Mouse (Mus musculus) limb, embryonic 13.5 days (tissue): ENCODE results near the gene Sdk2. TPM values are rescaled to one million over a fixed set of nuclear protein-coding genes. Genes with fewer than 3 reads are reported as not detected.
A peak's percentile ranks its signal among the peaks of the same experiment; 100 is the strongest.

Experiments
- ATAC-seq: fragments of 200-750 bp; cut with Nextera tagmentation; 2 replicates; pipeline ENCODE4 v1.8.0; 2017; ENCODE audit warnings: low read depth, moderate number of reproducible peaks, moderate TSS enrichment; ENCODE audit not compliant: low FRiP score
- H3K27ac ChIP-seq: fragments of 300-500 bp; sonication (generic); 2 replicates; pipeline ENCODE4 v1.5.1; 2015; ENCODE audit warnings: inconsistent platforms, mild to moderate bottlenecking, moderate library complexity
- H3K27me3 ChIP-seq: fragments of 300-500 bp; sonication (generic); 2 replicates; pipeline ENCODE4 v1.6.1; 2015; ENCODE audit warnings: mild to moderate bottlenecking, inconsistent platforms
- H3K36me3 ChIP-seq: fragments of 300-500 bp; sonication (generic); 2 replicates; pipeline ENCODE4 v1.6.1; 2015; ENCODE audit warnings: inconsistent platforms, mild to moderate bottlenecking, moderate library complexity
- H3K4me1 ChIP-seq: fragments of 300-500 bp; sonication (generic); 2 replicates; pipeline ENCODE4 v1.6.1; 2015; ENCODE audit warnings: inconsistent platforms
- H3K4me2 ChIP-seq: fragments of 300-500 bp; sonication (generic); replicated peaks from 2 replicates; pipeline ENCODE4 v1.6.1; 2015; ENCODE audit warnings: inconsistent platforms, mild to moderate bottlenecking, moderate library complexity
- H3K4me3 ChIP-seq: fragments of 300-500 bp; sonication (generic); 2 replicates; pipeline ENCODE4 v1.5.1; 2015; ENCODE audit warnings: moderate library complexity, mild to moderate bottlenecking, inconsistent platforms
- H3K9ac ChIP-seq: fragments of 300-500 bp; sonication (generic); 2 replicates; pipeline ENCODE4 v1.6.1; 2015; ENCODE audit warnings: mild to moderate bottlenecking, inconsistent platforms
- H3K9me3 ChIP-seq: fragments of 300-500 bp; sonication (generic); 2 replicates; pipeline ENCODE4 v1.6.1; 2016; ENCODE audit warnings: inconsistent platforms
- WGBS: fragments of 180-500 bp; shearing (Covaris S2); methylation state at CpG from one replicate; pipeline ENCODE4 v1.1.7; 2015; 5-methylcytosine and 5-hydroxymethylcytosine counted together
- polyA plus RNA-seq: library from polyadenylated mRNA; unstranded; fragments of >200 nt; fragmentation: Nextera tagmentation; extraction: Ambion mirVana; gene quantifications from 2 replicates; pipeline ENCODE4 v1.2.1, GENCODE M21; 2015

The Sdk2 gene
- polyA plus RNA-seq, result 4.3 and 5.8 TPM in 2 replicates

- H3K4me1 ChIP-seq, result peaks cover 61% of the 10 kb centered on the region
Observed at GRCm38 (mm10) chr11:114066951-114067762, at the start of gene Sdk2. TSS of gene Sdk2 (minus strand) at chr11:114067046.

GRCm38 (mm10) chr11:114115077-114115476 lies 48.2 kb upstream of the Sdk2 start:
- 79% methylated on average over 13 of the region's 13 CpGs for WGBS
- ATAC-seq, result no peak
- no peak overlapping the region for H3K9ac ChIP-seq
- peaks cover 30% of the 10 kb centered on the region for H3K4me1 ChIP-seq
- H3K4me3 ChIP-seq, result no peak overlapping the region
- no peak overlapping the region for H3K4me2 ChIP-seq
- H3K9me3 ChIP-seq, result no peaks in the 10 kb centered on the region
- no peaks in the 10 kb centered on the region for H3K36me3 ChIP-seq
- H3K27ac ChIP-seq, result no peak overlapping the region
- 0 out of 2 replicates have a peak, but pooled peaks cover 3% of the 10 kb centered on the region for H3K27me3 ChIP-seq

More at GRCm38 (mm10) chr11:114066951-114067762, at the start of gene Sdk2:
- H3K27ac ChIP-seq, result peak within 1 kb of the TSS; percentile 90
- H3K4me3 ChIP-seq, result peak within 1 kb of the TSS; percentile 66
- peak; percentile 79 for ATAC-seq
- no peaks in the 10 kb centered on the region for H3K36me3 ChIP-seq
- H3K9ac ChIP-seq, result peak within 1 kb of the TSS; percentile 87
- H3K4me2 ChIP-seq, result peak within 1 kb of the TSS; percentile 97
- no peaks in the 10 kb centered on the region for H3K9me3 ChIP-seq
- peaks cover 64% of the 10 kb centered on the region for H3K27me3 ChIP-seq
- 1% methylated on average over 43 of the region's 52 CpGs for WGBS

GRCm38 (mm10) chr11:114114674-114115073 lies 47.8 kb upstream of the Sdk2 start:
- H3K4me1 ChIP-seq, result peaks cover 28% of the 10 kb centered on the region
- H3K27me3 ChIP-seq, result 0 out of 2 replicates have a peak, but pooled peaks cover 3% of the 10 kb centered on the region
- no peaks in the 10 kb centered on the region for H3K9me3 ChIP-seq
- no peak for ATAC-seq
- no peak overlapping the region for H3K4me2 ChIP-seq
- H3K36me3 ChIP-seq, result no peaks in the 10 kb centered on the region
- H3K4me3 ChIP-seq, result no peak overlapping the region
- 69% methylated on average over 12 of the region's 12 CpGs for WGBS
- H3K27ac ChIP-seq, result no peak overlapping the region
- no peak overlapping the region for H3K9ac ChIP-seq

GRCm38 (mm10) chr11:114110851-114111250 lies 44.0 kb upstream of the Sdk2 start:
- 39% methylated on average over 3 of the region's 3 CpGs for WGBS
- Histone ChIP-seq H3K36me3 (no peaks in the 10 kb centered on the region), H3K27ac (no peak overlapping the region), H3K9me3 (no peaks in the 10 kb centered on the region), H3K4me3 (no peak overlapping the region), H3K4me2 (no peak overlapping the region), H3K4me1 (peaks cover 15% of the 10 kb centered on the region), H3K9ac (no peak overlapping the region), H3K27me3 (no peaks in the 10 kb centered on the region)
- ATAC-seq, result no peak

GRCm38 (mm10) chr11:114093636-114094035 lies 26.8 kb upstream of the Sdk2 start:
- no peaks in the 10 kb centered on the region for H3K27me3 ChIP-seq
- ATAC-seq, result no peak
- H3K4me2 ChIP-seq, result no peak overlapping the region
- 0 out of 2 replicates have a peak, but pooled peaks cover 7% of the 10 kb centered on the region for H3K4me1 ChIP-seq
- no peaks in the 10 kb centered on the region for H3K9me3 ChIP-seq
- no peak overlapping the region for H3K27ac ChIP-seq
- H3K4me3 ChIP-seq, result no peak overlapping the region
- 58% methylated on average over 7 of the region's 7 CpGs for WGBS
- no peak overlapping the region for H3K9ac ChIP-seq
- no peaks in the 10 kb centered on the region for H3K36me3 ChIP-seq

- WGBS, result 63% methylated on average over 7 of the region's 7 CpGs
- H3K4me2 ChIP-seq, result no peak overlapping the region
- no peak for ATAC-seq
- H3K9me3 ChIP-seq, result no peaks in the 10 kb centered on the region
- H3K27ac ChIP-seq, result no peak overlapping the region
- H3K9ac ChIP-seq, result no peak overlapping the region
- no peak overlapping the region for H3K4me3 ChIP-seq
- H3K36me3 ChIP-seq, result no peaks in the 10 kb centered on the region
- H3K4me1 ChIP-seq, result 0 out of 2 replicates have a peak, but pooled peaks cover 7% of the 10 kb centered on the region
- H3K27me3 ChIP-seq, result no peaks in the 10 kb centered on the region
Observed at GRCm38 (mm10) chr11:114093175-114093574, 26.3 kb upstream of the Sdk2 start.

GRCm38 (mm10) chr11:114080606-114081005 lies 13.8 kb upstream of the Sdk2 start:
- H3K27me3 ChIP-seq, result no peaks in the 10 kb centered on the region
- H3K4me2 ChIP-seq, result no peak overlapping the region
- no peak overlapping the region for H3K27ac ChIP-seq
- H3K9ac ChIP-seq, result no peak overlapping the region
- no peaks in the 10 kb centered on the region for H3K36me3 ChIP-seq
- H3K4me1 ChIP-seq, result no peaks in the 10 kb centered on the region
- WGBS, result 62% methylated on average over 9 of the region's 9 CpGs
- peaks cover 10% of the 10 kb centered on the region; the same call in 1 of the 2 replicates for H3K9me3 ChIP-seq
- ATAC-seq, result no peak
- H3K4me3 ChIP-seq, result no peak overlapping the region

GRCm38 (mm10) chr11:114072644-114073043 lies 5.8 kb upstream of the Sdk2 start:
- H3K4me3 ChIP-seq, result no peak overlapping the region
- peaks cover 22% of the 10 kb centered on the region for H3K4me1 ChIP-seq
- peaks cover 13% of the 10 kb centered on the region; the same call in 1 of the 2 replicates for H3K9me3 ChIP-seq
- no peak overlapping the region for H3K27ac ChIP-seq
- no peak overlapping the region for H3K9ac ChIP-seq
- 75% methylated on average over 10 of the region's 10 CpGs for WGBS
- H3K4me2 ChIP-seq, result no peak overlapping the region; the same call in 1 of the 2 replicates
- H3K36me3 ChIP-seq, result no peaks in the 10 kb centered on the region
- ATAC-seq, result no peak
- H3K27me3 ChIP-seq, result peaks cover 31% of the 10 kb centered on the region

GRCm38 (mm10) chr11:114071998-114072397 lies 5.2 kb upstream of the Sdk2 start:
- Histone ChIP-seq H3K9me3 (peaks cover 13% of the 10 kb centered on the region; the same call in 1 of the 2 replicates), H3K9ac (no peak overlapping the region), H3K36me3 (no peaks in the 10 kb centered on the region), H3K4me2 (peak overlapping the region; percentile 14; the same call in 1 of the 2 replicates), H3K27me3 (peaks cover 31% of the 10 kb centered on the region), H3K27ac (no peak overlapping the region), H3K4me1 (peaks cover 27% of the 10 kb centered on the region), H3K4me3 (no peak overlapping the region)
- WGBS, result 11% methylated on average over 8 of the region's 8 CpGs
- ATAC-seq, result no peak

GRCm38 (mm10) chr11:114070881-114071280 lies 4.0 kb upstream of the Sdk2 start:
- WGBS, result 76% methylated on average over 6 of the region's 6 CpGs
- H3K4me3 ChIP-seq, result no peak overlapping the region
- peaks cover 30% of the 10 kb centered on the region for H3K4me1 ChIP-seq
- peaks cover 33% of the 10 kb centered on the region for H3K27me3 ChIP-seq
- H3K4me2 ChIP-seq, result no peak overlapping the region
- ATAC-seq, result no peak
- no peaks in the 10 kb centered on the region for H3K36me3 ChIP-seq
- peaks cover 6% of the 10 kb centered on the region; the same call in 1 of the 2 replicates for H3K9me3 ChIP-seq
- no peak overlapping the region for H3K27ac ChIP-seq
- H3K9ac ChIP-seq, result no peak overlapping the region

GRCm38 (mm10) chr11:114070131-114070530 lies 3.3 kb upstream of the Sdk2 start:
- no peak overlapping the region for H3K4me3 ChIP-seq
- ATAC-seq, result no peak
- H3K4me2 ChIP-seq, result no peak overlapping the region
- H3K36me3 ChIP-seq, result no peaks in the 10 kb centered on the region
- peaks cover 37% of the 10 kb centered on the region for H3K4me1 ChIP-seq
- no peak overlapping the region for H3K27ac ChIP-seq
- no peak overlapping the region for H3K9ac ChIP-seq
- WGBS, result 73% methylated on average over 8 of the region's 8 CpGs
- H3K9me3 ChIP-seq, result no peaks in the 10 kb centered on the region
- peaks cover 40% of the 10 kb centered on the region for H3K27me3 ChIP-seq

- H3K4me2 ChIP-seq, result peak overlapping the region; percentile 97
- no peak overlapping the region for H3K4me3 ChIP-seq
- ATAC-seq, result peak; percentile 48
- H3K36me3 ChIP-seq, result no peaks in the 10 kb centered on the region
- no peak overlapping the region; the same call in 1 of the 2 replicates for H3K9ac ChIP-seq
- no peaks in the 10 kb centered on the region for H3K9me3 ChIP-seq
- H3K4me1 ChIP-seq, result peaks cover 55% of the 10 kb centered on the region
- H3K27me3 ChIP-seq, result peaks cover 58% of the 10 kb centered on the region
- 3% methylated on average over 5 of the region's 5 CpGs for WGBS
- peak overlapping the region; percentile 55; the same call in 1 of the 2 replicates for H3K27ac ChIP-seq
Observed at GRCm38 (mm10) chr11:114068390-114068789, 1.5 kb upstream of the Sdk2 start.
